Mouse (Mus musculus) ES-E14 (cell line): ENCODE data around the gene Nav1. TPM values are rescaled to one million over a fixed set of nuclear protein-coding genes. Genes with fewer than 3 reads are reported as not detected.

Source experiments
- DNase-seq: peaks from one replicate; pipeline ENCODE4 v3.0.0-alpha.2; 2013; ENCODE audit warnings: low read depth, low spot score
- H3K27ac ChIP-seq: 2 replicates; pipeline ENCODE4 v1.5.1; 2012; ENCODE audit warnings: low read depth, mild to moderate bottlenecking, low read length, moderate library complexity, mixed read lengths; ENCODE audit not compliant: poor library complexity, insufficient read depth, severe bottlenecking
- H3K36me3 ChIP-seq: 2 replicates; pipeline ENCODE4 v1.6.1; 2012; ENCODE audit warnings: mild to moderate bottlenecking, low read length, moderate library complexity, mixed read lengths; ENCODE audit not compliant: control insufficient read depth, poor library complexity, insufficient read depth, severe bottlenecking
- H3K4me1 ChIP-seq, 2 experiments: fragments of 150-350 bp in 1 of 2; sonication (generic) in 1 of 2; 2 replicates each; pipeline ENCODE4 v1.6.1; 2012; ENCODE audit warnings: low read length in 2 of 2, mild to moderate bottlenecking in 1 of 2, mixed read lengths in 1 of 2; ENCODE audit not compliant: control insufficient read depth in 2 of 2, insufficient read depth in 2 of 2, poor library complexity in 1 of 2
- H3K4me3 ChIP-seq, 2 experiments: fragments of 150-350 bp in 1 of 2; sonication (generic) in 1 of 2; 2 replicates each; pipeline ENCODE4 v1.5.1; 2012; ENCODE audit warnings: low read length in 2 of 2, low read depth in 1 of 2, mild to moderate bottlenecking in 1 of 2, mixed read lengths in 1 of 2; ENCODE audit not compliant: insufficient read depth in 1 of 2, poor library complexity in 1 of 2, severe bottlenecking in 1 of 2
- H3K9ac ChIP-seq: 2 replicates; pipeline ENCODE4 v1.6.1; 2012; ENCODE audit warnings: low read depth, mild to moderate bottlenecking, low read length, mixed read lengths; ENCODE audit not compliant: poor library complexity, insufficient read depth, severe bottlenecking
- H3K9me3 ChIP-seq: fragments of 150-350 bp; sonication (generic); 2 replicates; pipeline ENCODE4 v1.6.1; 2012; ENCODE audit warnings: low read depth, mild to moderate bottlenecking, low read length; ENCODE audit not compliant: control insufficient read depth, insufficient read depth
- CHD2 ChIP-seq: IDR thresholded peaks from 2 replicates; pipeline ENCODE4 v1.6.1; 2014; ENCODE audit warnings: mild to moderate bottlenecking, low read depth, low read length, inconsistent platforms
- HCFC1 ChIP-seq: IDR thresholded peaks from 2 replicates; pipeline ENCODE4 v1.6.1; 2012; ENCODE audit warnings: low read length, inconsistent platforms, borderline replicate concordance; ENCODE audit not compliant: insufficient read depth
- MAFK ChIP-seq: IDR thresholded peaks from 2 replicates; pipeline ENCODE4 v1.6.1; 2014; ENCODE audit warnings: mild to moderate bottlenecking, low read depth, low read length, inconsistent platforms; ENCODE audit not compliant: insufficient read depth
- ZC3H11A ChIP-seq: IDR thresholded peaks from 2 replicates; pipeline ENCODE4 v1.6.1; 2012; ENCODE audit warnings: low read depth, mild to moderate bottlenecking, inconsistent platforms, low read length, borderline replicate concordance
- ZNF384 ChIP-seq: IDR thresholded peaks from 2 replicates; pipeline ENCODE4 v1.6.1; 2012; ENCODE audit warnings: low read depth, low read length, inconsistent platforms
- in situ Hi-C, 2 experiments: fragments of 600-800 bp; cut with MboI; formaldehyde crosslinking; loops; one replicate each; pipeline ENCODE4 v1.15.1; 2025; ENCODE audit warnings: low sequenced_read_pairs in 2 of 2, inconsistent platforms in 1 of 2; ENCODE audit not compliant: unreplicated experiment in 2 of 2
- total RNA-seq: library from RNA; depleted of rRNA; stranded (reverse); fragments of 300-350 nt; gene quantifications from 2 replicates; pipeline ENCODE4 v1.2.3, GENCODE M21; 2012

Gene Nav1
- total RNA-seq, 1 experiment: 11.4 TPM

DNA sequence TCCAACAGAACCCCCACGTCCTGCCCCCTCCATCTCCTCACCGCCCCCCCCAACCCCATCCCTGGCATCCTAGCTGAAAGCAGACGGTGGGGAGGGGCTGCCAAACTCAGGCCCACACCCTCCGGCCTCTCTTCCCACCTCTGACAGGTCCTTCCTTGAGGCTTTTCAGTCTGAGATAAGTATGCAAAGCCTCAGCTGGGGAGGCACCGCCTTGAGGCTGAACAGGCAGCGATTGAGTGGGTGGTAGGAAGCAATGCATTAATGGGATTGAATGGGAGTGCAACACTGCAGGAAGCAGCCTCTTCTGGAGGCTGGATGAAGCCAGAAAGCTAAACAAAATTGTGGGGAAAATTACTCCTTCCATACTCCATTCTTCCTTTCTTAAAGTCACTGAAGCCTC, 45.8 kb downstream of the Nav1 start:
- no peak overlapping the region for H3K27ac ChIP-seq
- in situ Hi-C loops: no loop called here

DNA sequence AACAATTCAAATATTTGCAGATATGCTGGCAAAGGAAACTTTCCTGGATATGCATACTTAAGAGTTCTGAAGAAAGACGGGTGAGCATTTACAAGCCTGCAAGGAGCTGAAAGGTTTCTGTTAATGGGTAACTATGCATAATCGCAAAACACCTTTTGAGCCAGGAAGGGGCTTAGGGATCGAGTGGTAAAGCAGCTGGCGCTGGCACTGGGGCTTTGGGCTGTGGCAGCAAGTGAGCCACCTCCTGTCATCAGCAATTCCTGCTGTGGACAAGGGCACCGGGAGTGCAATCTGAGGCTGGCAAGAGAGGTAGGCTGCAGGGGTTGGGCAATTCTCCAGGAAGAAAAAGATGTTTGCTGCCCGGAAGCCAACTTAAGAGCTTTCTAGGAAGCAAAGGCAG, 49.1 kb downstream of the Nav1 start:
- in situ Hi-C loops: no loop called here
- no peak for DNase-seq
- no peak overlapping the region for H3K4me3 ChIP-seq
- H3K9ac ChIP-seq: no peak overlapping the region
- peaks cover 6 to 28% of the 10 kb centered on the region in 2 experiments; a peak in 3 of 4 replicates for H3K4me1 ChIP-seq
- H3K36me3 ChIP-seq: 0 out of 2 replicates have a peak, but pooled peaks cover 2% of the 10 kb centered on the region
- TF ChIP-seq ZNF384 (no peak), ZC3H11A (no peak), CHD2 (no peak), MAFK (no peak), HCFC1 (no peak)
- H3K27ac ChIP-seq: no peak overlapping the region
- H3K9me3 ChIP-seq: no peaks in the 10 kb centered on the region

More for the DNA sequence above, 45.8 kb downstream of the Nav1 start:
- no peak overlapping the region for H3K9ac ChIP-seq
- H3K36me3 ChIP-seq: 0 out of 2 replicates have a peak, but pooled peaks cover 2% of the 10 kb centered on the region
- H3K4me1 ChIP-seq: peaks cover 5 to 24% of the 10 kb centered on the region in 2 experiments
- DNase-seq: no peak
- H3K9me3 ChIP-seq: no peaks in the 10 kb centered on the region
- TF ChIP-seq MAFK (no peak), HCFC1 (no peak), CHD2 (no peak), ZC3H11A (no peak), ZNF384 (no peak)
- H3K4me3 ChIP-seq: no peak overlapping the region

DNA sequence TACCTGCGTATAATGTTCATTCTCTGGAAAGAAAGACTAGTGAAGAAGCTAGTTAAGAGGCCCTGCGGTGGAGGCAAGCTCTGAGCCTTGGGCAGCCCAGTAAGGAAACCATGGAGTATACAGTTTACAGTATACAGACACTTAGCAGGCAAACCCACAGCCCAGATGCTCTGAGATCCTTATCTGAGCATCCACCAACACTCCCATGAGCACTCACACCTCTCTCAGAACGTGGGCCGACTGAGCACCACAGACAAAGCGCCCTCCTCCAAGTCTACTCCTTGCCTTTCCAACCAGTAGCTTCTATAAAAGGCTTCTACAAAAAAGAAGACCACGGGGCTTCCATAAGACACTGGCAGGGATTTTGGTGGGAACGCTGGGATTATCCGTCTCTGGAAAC, 51.2 kb downstream of the Nav1 start:
- Histone ChIP-seq H3K4me3 (no peak overlapping the region), H3K4me1 (peaks cover 4 to 23% of the 10 kb centered on the region in 2 experiments; a peak in 3 of 4 replicates), H3K9me3 (no peaks in the 10 kb centered on the region), H3K27ac (no peak overlapping the region), H3K9ac (no peak overlapping the region), H3K36me3 (0 out of 2 replicates have a peak, but pooled peaks cover 2% of the 10 kb centered on the region)
- TF ChIP-seq HCFC1: no peak
- TF ChIP-seq ZC3H11A: no peak
- TF ChIP-seq CHD2: no peak
- no peak for TF ChIP-seq MAFK
- TF ChIP-seq ZNF384: no peak
- no peak for DNase-seq
- in situ Hi-C loops: no loop called here

DNA sequence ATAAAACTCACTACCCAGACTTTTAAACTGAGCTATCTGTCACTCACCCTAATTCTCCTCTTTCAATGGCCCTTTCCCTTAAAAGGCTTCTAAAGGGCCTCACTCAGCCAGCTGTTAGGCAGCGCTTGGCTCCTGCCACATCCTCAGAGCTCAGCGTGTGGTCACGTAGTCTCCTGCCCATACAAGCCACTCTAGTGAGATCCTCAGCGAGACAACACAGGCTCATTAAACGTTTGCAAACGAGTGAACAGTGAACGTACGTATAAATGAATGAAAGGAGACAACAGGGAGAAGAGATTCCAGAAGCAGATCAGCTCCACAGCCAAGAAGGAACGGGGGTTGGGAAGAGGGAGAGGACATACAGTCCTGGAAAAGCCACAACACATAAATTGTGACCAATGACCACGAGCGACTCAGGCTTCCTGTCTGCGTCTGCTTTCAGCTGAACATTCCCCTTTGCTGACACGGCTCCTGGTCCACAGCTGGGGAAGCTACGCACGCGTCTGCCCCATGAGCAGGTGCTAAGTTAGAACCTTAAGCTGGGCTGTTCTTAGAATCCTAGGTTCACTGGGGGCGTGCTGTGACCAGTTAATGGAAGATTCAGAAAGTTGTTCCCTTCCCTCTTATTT, 52.3 kb downstream of the Nav1 start:
- in situ Hi-C loops: no loop called here
- no peak overlapping the region for H3K9ac ChIP-seq
- H3K36me3 ChIP-seq: 0 out of 2 replicates have a peak, but pooled peaks cover 2% of the 10 kb centered on the region
- H3K27ac ChIP-seq: no peak overlapping the region
- H3K4me1 ChIP-seq: peaks cover 4 to 20% of the 10 kb centered on the region in 2 experiments; a peak in 2 of 4 replicates
- TF ChIP-seq ZNF384 (no peak), HCFC1 (no peak), CHD2 (no peak), MAFK (no peak), ZC3H11A (no peak)
- no peak for DNase-seq
- no peak overlapping the region for H3K4me3 ChIP-seq
- no peaks in the 10 kb centered on the region for H3K9me3 ChIP-seq
